9 mouse cellular contexts compared by ENCODE assay signal in the genomic region with DNA sequence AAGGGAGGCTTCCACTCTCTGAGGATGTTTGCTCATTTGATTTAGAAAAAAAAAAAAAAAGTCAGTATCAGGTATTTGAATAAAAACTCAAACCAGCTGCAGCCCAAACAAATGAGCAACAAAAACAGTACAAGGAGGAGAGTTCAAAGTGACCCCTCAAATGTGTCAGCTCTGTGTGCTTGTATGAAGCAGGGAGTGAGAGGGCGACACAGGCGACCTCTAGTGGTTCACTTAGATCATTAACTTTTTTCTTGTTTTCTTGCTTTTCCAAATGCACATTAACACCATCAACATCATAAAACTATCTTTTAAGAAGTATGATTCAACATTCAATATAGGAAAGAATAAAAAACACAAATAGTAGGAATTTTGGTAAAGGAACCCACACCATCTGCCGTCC. TPM values are rescaled to one million over a fixed set of nuclear protein-coding genes. Genes with fewer than 3 reads are reported as not detected.
DNase-seq lines count a peak whose midpoint lies in the region; ATAC-seq and TF ChIP-seq lines count a peak whose summit lies in the region.
"Had no signal": no experiment of that assay in that cellular context is flagged by ENCODE, and none has a peak within 500 bp of the region (broad histone marks: within the 10 kb centered on the region; RNA-seq: fewer than 3 reads in every experiment).

No protein-coding gene starts in this region.

- no peak overlapping the region for H3K4me3 ChIP-seq in heart, adult 2 months
- no peak overlapping the region for H3K4me3 ChIP-seq in heart, embryonic 12.5 days
- H3K4me3 ChIP-seq: limb, embryonic 13.5 days had no signal

- no peaks in the 10 kb centered on the region for H3K9me3 ChIP-seq in heart, embryonic 12.5 days (replicated peaks)
- H3K9me3 ChIP-seq: limb, embryonic 13.5 days had no signal

- no peak overlapping the region for H3K27ac ChIP-seq in heart, adult 2 months
- no peak overlapping the region for H3K27ac ChIP-seq in heart, embryonic 12.5 days (ENCODE audit: poor library complexity, severe bottlenecking)
- H3K27ac ChIP-seq: limb, embryonic 13.5 days had no signal

- no peaks in the 10 kb centered on the region for H3K36me3 ChIP-seq in heart, adult 2 months (ENCODE audit: control insufficient read depth, insufficient read depth, low read length)
- no peaks in the 10 kb centered on the region for H3K36me3 ChIP-seq in heart, embryonic 12.5 days
- H3K36me3 ChIP-seq: limb, embryonic 13.5 days had no signal

- no peak for DNase-seq in heart, adult 2 months
- DNase-seq in 3T3-L1 (ENCODE audit: low read depth, low spot score) (peak; percentile 67), NIH3T3 (ENCODE audit: low read depth) (peak; percentile 76)
- peak; percentile 27 for DNase-seq in fibroblast of lung, adult 2 months (ENCODE audit: low read depth)
- DNase-seq in thymus, postnatal 25 days, result peak; percentile 23
- no peak for DNase-seq in gastrocnemius, adult 8-10 months (ENCODE audit: low spot score in 2 of 2)
- DNase-seq in heart, postnatal 25 days (ENCODE audit: low spot score), result no peak

- 9% methylated on average over 3 of the region's 3 CpGs for WGBS in heart, adult 2 months
- 5% methylated on average over 3 of the region's 3 CpGs for WGBS in heart, embryonic 12.5 days

- TF ChIP-seq POLR2A in heart, adult 2 months (IDR thresholded peaks at IDR 0.05; ENCODE audit: insufficient read depth, low read depth, low read length), result no peak

- TF ChIP-seq CTCF in heart, adult 2 months (IDR thresholded peaks at IDR 0.05), result peak; percentile 89

- H3K79me2 ChIP-seq in heart, adult 2 months (replicated peaks; ENCODE audit: control insufficient read depth, insufficient read depth, low read length), result no peaks in the 10 kb centered on the region

- H3K4me1 ChIP-seq in heart, adult 2 months (ENCODE audit: control insufficient read depth, insufficient read depth, low read length), result no peaks in the 10 kb centered on the region
- H3K4me1 ChIP-seq in heart, embryonic 12.5 days (replicated peaks), result no peaks in the 10 kb centered on the region
- H3K4me1 ChIP-seq: limb, embryonic 13.5 days had no signal

- TF ChIP-seq EP300 in heart, adult 2 months (IDR thresholded peaks at IDR 0.05; ENCODE audit: insufficient read depth, low read depth, low read length), result no peak

- H3K9ac ChIP-seq in heart, adult 2 months (ENCODE audit: low read depth, low read length), result no peak overlapping the region
- H3K9ac ChIP-seq in heart, embryonic 12.5 days, result no peak overlapping the region
- H3K9ac ChIP-seq: limb, embryonic 13.5 days had no signal

- H3K4me2 ChIP-seq in heart, embryonic 12.5 days, result no peak overlapping the region
- H3K4me2 ChIP-seq: limb, embryonic 13.5 days had no signal

- H3K27me3 ChIP-seq in heart, adult 2 months (ENCODE audit: control insufficient read depth, insufficient read depth, low read length), result no peaks in the 10 kb centered on the region
- 0 out of 2 replicates have a peak, but pooled peaks cover 5% of the 10 kb centered on the region for H3K27me3 ChIP-seq in heart, embryonic 12.5 days (replicated peaks)
- H3K27me3 ChIP-seq: limb, embryonic 13.5 days had no signal

- intact Hi-C loops in heart, adult 2 months (cut with DNase I), result loop anchor here (10.0 kb wide), 2 partner anchors 402 to 832 kb away; partner anchors contain the start of gene Fut8
- intact Hi-C loops in heart, postnatal 25 days (cut with DNase I), result loop anchor here (10.0 kb wide), 1 partner anchor 732 kb away; no protein-coding TSS in a partner anchor

- ATAC-seq in heart, embryonic 12.5 days (ENCODE audit: insufficient number of reproducible peaks, low FRiP score), result no peak

RNA-seq across cellular contexts. Expression of gene Rab15, which starts 10.0 kb away (rescaled TPM):
- total RNA-seq in heart, adult 2 months (2021), result under 1 TPM; 0.70 to 0.91 TPM
- 1.4 and 1.9 TPM in 2 replicates for polyA plus RNA-seq in heart, adult 2 months (2012; rRNA removed)
- polyA plus RNA-seq in heart, embryonic 12.5 days (2016; fragmentation: Nextera tagmentation; extraction: Ambion mirVana), result 2.9 and 3.6 TPM in 2 replicates
- 1 to 10 TPM in 3 of 4 experiments, under 1 TPM in 1; 0.92 to 2.6 (median 1.6) TPM for total RNA-seq in gastrocnemius, adult 8-10 months (2022)
- total RNA-seq in heart, postnatal 25 days (2021), result 1 to 10 TPM in 1 of 2 experiments, under 1 TPM in 1; 0.45 to 1.3 TPM

RNA-seq across cellular contexts. Expression of gene Gpx2, which starts 37.4 kb away (rescaled TPM):
- not detected for total RNA-seq in heart, adult 2 months (2021)
- polyA plus RNA-seq in heart, adult 2 months (2012; rRNA removed), result 5.0 TPM in 1 of 2 replicates, not detected in the other
- polyA plus RNA-seq in heart, embryonic 12.5 days (2016; fragmentation: Nextera tagmentation; extraction: Ambion mirVana), result 0.49 TPM in 1 of 2 replicates, not detected in the other
- total RNA-seq in gastrocnemius, adult 8-10 months (2022), result not detected
- not detected for total RNA-seq in heart, postnatal 25 days (2021)

Comparison
In these comparisons a context has a peak if more than half of its experiments do, and no peak if none do; other contexts are left out.
1. DNase-seq: peak in 3T3-L1 (single experiment), NIH3T3 (single experiment), fibroblast of lung, adult 2 months (single experiment) and thymus, postnatal 25 days (single experiment); none in heart, adult 2 months (0 of 2), gastrocnemius, adult 8-10 months (0 of 2) and heart, postnatal 25 days (single experiment).